Mouse (Mus musculus) kidney, embryonic 14.5 days (tissue): ENCODE results near the gene Lrrtm1. TPM values are rescaled to one million over a fixed set of nuclear protein-coding genes. Genes with fewer than 3 reads are reported as not detected.

Source experiments
- ATAC-seq: fragments of 200-750 bp; cut with Nextera tagmentation; 2 replicates; pipeline ENCODE4 v1.8.0; 2017; ENCODE audit warnings: moderate number of reproducible peaks, mild to moderate bottlenecking, moderate TSS enrichment, moderate library complexity; ENCODE audit not compliant: low FRiP score, low TSS enrichment
- H3K27ac ChIP-seq: fragments of 300-500 bp; sonication (generic); 2 replicates; pipeline ENCODE4 v1.5.1; 2014; ENCODE audit warnings: low read depth, mild to moderate bottlenecking, low read length, moderate library complexity, mixed read lengths
- H3K27me3 ChIP-seq: fragments of 300-500 bp; sonication (generic); 2 replicates; pipeline ENCODE4 v1.6.1; 2014; ENCODE audit warnings: mild to moderate bottlenecking, low read length; ENCODE audit not compliant: control insufficient read depth, insufficient read depth
- H3K36me3 ChIP-seq: fragments of 300-500 bp; sonication (generic); 2 replicates; pipeline ENCODE4 v1.6.1; 2014; ENCODE audit warnings: low read length, mixed read lengths; ENCODE audit not compliant: control insufficient read depth, insufficient read depth
- H3K4me1 ChIP-seq: fragments of 300-500 bp; sonication (generic); 2 replicates; pipeline ENCODE4 v1.6.1; 2014; ENCODE audit warnings: low read length, mixed read lengths; ENCODE audit not compliant: control insufficient read depth, insufficient read depth
- H3K4me2 ChIP-seq: fragments of 300-500 bp; sonication (generic); replicated peaks from 2 replicates; pipeline ENCODE4 v1.6.1; 2014; ENCODE audit warnings: low read depth, mild to moderate bottlenecking, low read length
- H3K4me3 ChIP-seq: fragments of 300-500 bp; sonication (generic); 2 replicates; pipeline ENCODE4 v1.5.1; 2014; ENCODE audit warnings: mild to moderate bottlenecking, low read length
- H3K9ac ChIP-seq: fragments of 300-500 bp; sonication (generic); 2 replicates; pipeline ENCODE4 v1.6.1; 2014; ENCODE audit warnings: low read depth, mild to moderate bottlenecking, low read length, moderate library complexity
- H3K9me3 ChIP-seq: fragments of 300-500 bp; sonication (generic); 2 replicates; pipeline ENCODE4 v1.6.1; 2016; ENCODE audit warnings: low read length; ENCODE audit not compliant: control insufficient read depth
- WGBS: fragments of 180-500 bp; shearing (Covaris S2); extraction: QIAGEN DNeasy Blood & Tissue Kit; methylation state at CpG from one replicate; pipeline ENCODE4 v1.1.7; 2014; 5-methylcytosine and 5-hydroxymethylcytosine counted together
- polyA plus RNA-seq: library from polyadenylated mRNA; unstranded; fragments of >200 nt; fragmentation: Nextera tagmentation; extraction: Ambion mirVana; gene quantifications from 2 replicates; pipeline ENCODE4 v1.2.1, GENCODE M21; 2014

The Lrrtm1 gene
- 4.2 and 5.0 TPM in 2 replicates for polyA plus RNA-seq

GRCm38 (mm10) chr6:77242601-77243406, at the start of gene Lrrtm1:
Lrrtm1 (plus strand) TSS chr6:77242689.
- peak within 1 kb of the TSS; percentile 49 for H3K4me3 ChIP-seq
- ATAC-seq: peak; percentile 83
- H3K9ac ChIP-seq: peak within 1 kb of the TSS; percentile 55; the same call in 1 of the 2 replicates
- no peaks in the 10 kb centered on the region for H3K36me3 ChIP-seq
- H3K9me3 ChIP-seq: no peaks in the 10 kb centered on the region
- H3K27me3 ChIP-seq: peaks cover 52% of the 10 kb centered on the region
- H3K4me2 ChIP-seq: peak within 1 kb of the TSS; percentile 92
- H3K27ac ChIP-seq: no peak within 1 kb of the TSS
- under 1% methylated on average over 52 of the region's 53 CpGs for WGBS
- H3K4me1 ChIP-seq: 0 out of 2 replicates have a peak, but pooled peaks cover 6% of the 10 kb centered on the region

GRCm38 (mm10) chr6:77196650-77197049, 45.8 kb upstream of the Lrrtm1 start:
- 91% methylated on average over 3 of the region's 3 CpGs for WGBS
- Histone ChIP-seq H3K27me3 (no peaks in the 10 kb centered on the region), H3K9me3 (no peaks in the 10 kb centered on the region), H3K4me3 (no peak overlapping the region), H3K9ac (no peak overlapping the region), H3K4me2 (no peak overlapping the region), H3K27ac (no peak overlapping the region), H3K4me1 (no peaks in the 10 kb centered on the region), H3K36me3 (no peaks in the 10 kb centered on the region)
- no peak for ATAC-seq

GRCm38 (mm10) chr6:77199375-77199774, 43.1 kb upstream of the Lrrtm1 start:
- WGBS: 58% methylated on average over 2 of the region's 2 CpGs
- ATAC-seq: no peak
- H3K27me3 ChIP-seq: no peaks in the 10 kb centered on the region
- no peak overlapping the region for H3K4me2 ChIP-seq
- H3K4me1 ChIP-seq: no peaks in the 10 kb centered on the region
- no peak overlapping the region for H3K9ac ChIP-seq
- no peak overlapping the region for H3K27ac ChIP-seq
- H3K4me3 ChIP-seq: no peak overlapping the region
- no peaks in the 10 kb centered on the region for H3K9me3 ChIP-seq
- H3K36me3 ChIP-seq: no peaks in the 10 kb centered on the region

- no peaks in the 10 kb centered on the region for H3K9me3 ChIP-seq
- no peaks in the 10 kb centered on the region for H3K27me3 ChIP-seq
- no peaks in the 10 kb centered on the region for H3K36me3 ChIP-seq
- H3K27ac ChIP-seq: no peak overlapping the region
- 46% methylated on average over 1 of the region's 1 CpGs for WGBS
- H3K4me3 ChIP-seq: no peak overlapping the region
- no peak overlapping the region for H3K9ac ChIP-seq
- H3K4me1 ChIP-seq: peaks cover 3% of the 10 kb centered on the region; the same call in 1 of the 2 replicates
- no peak for ATAC-seq
- no peak overlapping the region for H3K4me2 ChIP-seq
Measured at GRCm38 (mm10) chr6:77209183-77209582, 33.3 kb upstream of the Lrrtm1 start.

- Histone ChIP-seq H3K9me3 (no peaks in the 10 kb centered on the region), H3K4me2 (no peak overlapping the region), H3K4me3 (no peak overlapping the region), H3K27me3 (no peaks in the 10 kb centered on the region), H3K36me3 (no peaks in the 10 kb centered on the region), H3K4me1 (peaks cover 3% of the 10 kb centered on the region; the same call in 1 of the 2 replicates), H3K9ac (no peak overlapping the region), H3K27ac (no peak overlapping the region)
- no peak for ATAC-seq
- 53% methylated on average over 3 of the region's 3 CpGs for WGBS
Measured at GRCm38 (mm10) chr6:77209929-77210328, 32.6 kb upstream of the Lrrtm1 start.

- Histone ChIP-seq H3K27me3 (no peaks in the 10 kb centered on the region), H3K9ac (no peak overlapping the region), H3K4me1 (peaks cover 8% of the 10 kb centered on the region; the same call in 1 of the 2 replicates), H3K27ac (no peak overlapping the region), H3K36me3 (no peaks in the 10 kb centered on the region), H3K9me3 (no peaks in the 10 kb centered on the region), H3K4me2 (no peak overlapping the region), H3K4me3 (no peak overlapping the region)
- ATAC-seq: peak; percentile 92
- WGBS: 7% methylated on average over 3 of the region's 3 CpGs
Measured at GRCm38 (mm10) chr6:77213757-77214409, 28.6 kb upstream of the Lrrtm1 start.

GRCm38 (mm10) chr6:77215322-77215721, 27.2 kb upstream of the Lrrtm1 start:
- no peak for ATAC-seq
- Histone ChIP-seq H3K27ac (no peak overlapping the region), H3K4me1 (peaks cover 8% of the 10 kb centered on the region; the same call in 1 of the 2 replicates)

GRCm38 (mm10) chr6:77218875-77219274, 23.6 kb upstream of the Lrrtm1 start:
- Histone ChIP-seq H3K9me3 (no peaks in the 10 kb centered on the region), H3K36me3 (no peaks in the 10 kb centered on the region), H3K4me2 (no peak overlapping the region), H3K4me3 (no peak overlapping the region), H3K9ac (no peak overlapping the region), H3K27ac (no peak overlapping the region), H3K27me3 (no peaks in the 10 kb centered on the region), H3K4me1 (peaks cover 5% of the 10 kb centered on the region; the same call in 1 of the 2 replicates)
- ATAC-seq: no peak

More at GRCm38 (mm10) chr6:77215322-77215721, 27.2 kb upstream of the Lrrtm1 start:
- Histone ChIP-seq H3K36me3 (no peaks in the 10 kb centered on the region), H3K27me3 (no peaks in the 10 kb centered on the region), H3K9ac (no peak overlapping the region), H3K9me3 (no peaks in the 10 kb centered on the region), H3K4me2 (no peak overlapping the region), H3K4me3 (no peak overlapping the region)
- WGBS: 66% methylated on average over 4 of the region's 4 CpGs

GRCm38 (mm10) chr6:77220776-77221175, 21.7 kb upstream of the Lrrtm1 start:
- no peak for ATAC-seq
- Histone ChIP-seq H3K9me3 (no peaks in the 10 kb centered on the region), H3K4me1 (no peaks in the 10 kb centered on the region), H3K27me3 (no peaks in the 10 kb centered on the region), H3K9ac (no peak overlapping the region), H3K36me3 (no peaks in the 10 kb centered on the region), H3K27ac (no peak overlapping the region), H3K4me2 (no peak overlapping the region), H3K4me3 (no peak overlapping the region)
- WGBS: 85% methylated on average over 4 of the region's 4 CpGs
